Mouse (Mus musculus): ENCODE results near the gene Fgf12. TPM values are rescaled to one million over a fixed set of nuclear protein-coding genes. Genes with fewer than 3 reads are reported as not detected.

The Fgf12 gene
- polyA plus RNA-seq, 1 experiment: 73.5 TPM

GRCm38 (mm10) chr16:28350624-28351023, 402.2 kb downstream of the Fgf12 start:
- Histone ChIP-seq H3K27ac (ENCODE audit: insufficient read depth, low read depth, low read length) (no peak overlapping the region), H3K4me3 (ENCODE audit: insufficient read depth, low read depth, low read length) (no peak overlapping the region), H3K4me1 (ENCODE audit: control insufficient read depth, insufficient read depth, low read length) (0 out of 2 replicates have a peak, but pooled peaks cover 2% of the 10 kb centered on the region)
- TF ChIP-seq POLR2A (IDR thresholded peaks at IDR 0.05; ENCODE audit: insufficient read depth, low read depth, low read length): no peak
- no peak for TF ChIP-seq CTCF (IDR thresholded peaks at IDR 0.05; ENCODE audit: insufficient read depth, low read depth, low read length)
- 50% methylated on average over 2 of the region's 2 CpGs for WGBS

DNA sequence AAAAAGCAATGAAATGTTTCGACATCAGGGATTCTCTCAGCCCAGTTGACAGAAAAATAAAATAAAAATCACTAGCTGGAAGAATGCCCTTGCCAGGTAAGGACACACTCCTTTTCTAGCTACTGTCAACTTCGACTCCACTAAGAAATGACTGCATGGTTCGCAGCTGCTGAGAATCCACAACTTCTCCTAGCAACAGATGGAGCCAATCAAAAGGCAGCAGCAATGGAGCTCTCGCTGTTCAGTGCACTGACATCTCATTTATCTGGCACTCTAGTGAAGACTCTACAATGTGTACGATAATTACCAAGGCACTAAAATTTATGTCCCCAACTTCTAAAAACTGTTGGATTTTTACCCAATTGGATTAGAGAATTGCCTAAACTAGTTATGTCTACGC, 407.5 kb downstream of the Fgf12 start:
- Histone ChIP-seq H3K4me1 (ENCODE audit: control insufficient read depth, insufficient read depth, low read length) (no peaks in the 10 kb centered on the region), H3K4me3 (ENCODE audit: insufficient read depth, low read depth, low read length) (no peak overlapping the region), H3K27ac (ENCODE audit: insufficient read depth, low read depth, low read length) (no peak overlapping the region)
- no peak for TF ChIP-seq CTCF (IDR thresholded peaks at IDR 0.05; ENCODE audit: insufficient read depth, low read depth, low read length)
- 38% methylated on average over 6 of the region's 6 CpGs for WGBS

GRCm38 (mm10) chr16:28337930-28338329, 414.9 kb downstream of the Fgf12 start:
- no peak overlapping the region for H3K27ac ChIP-seq (ENCODE audit: insufficient read depth, low read depth, low read length)
- no peak overlapping the region for H3K4me3 ChIP-seq (ENCODE audit: insufficient read depth, low read depth, low read length)
- 89% methylated on average over 1 of the region's 1 CpGs for WGBS
- no peak for TF ChIP-seq POLR2A (IDR thresholded peaks at IDR 0.05; ENCODE audit: insufficient read depth, low read depth, low read length)
- TF ChIP-seq CTCF (IDR thresholded peaks at IDR 0.05; ENCODE audit: insufficient read depth, low read depth, low read length): no peak
- H3K4me1 ChIP-seq (ENCODE audit: control insufficient read depth, insufficient read depth, low read length): no peaks in the 10 kb centered on the region; the same call in 1 of the 2 replicates

DNA sequence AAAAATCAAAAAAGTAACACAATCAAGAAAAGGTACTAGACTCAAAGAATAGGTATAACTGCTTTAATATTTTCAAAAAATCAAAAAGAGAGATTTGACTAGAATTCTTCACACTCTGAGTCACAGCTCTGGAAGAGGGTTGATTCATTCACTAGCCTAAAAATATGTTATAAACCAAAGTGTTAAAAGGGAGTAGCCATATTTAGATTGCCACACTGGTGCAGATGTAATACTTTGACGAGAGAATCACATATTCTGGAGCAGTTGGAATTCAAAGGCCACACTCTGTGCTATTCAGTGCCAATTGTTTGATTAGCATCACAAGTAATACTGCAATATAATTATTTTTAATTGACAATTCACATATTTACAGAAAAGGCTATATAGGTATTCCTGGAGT, 416.2 kb downstream of the Fgf12 start:
- Histone ChIP-seq H3K4me3 (ENCODE audit: insufficient read depth, low read depth, low read length) (no peak overlapping the region), H3K4me1 (ENCODE audit: control insufficient read depth, insufficient read depth, low read length) (no peaks in the 10 kb centered on the region; the same call in 1 of the 2 replicates), H3K27ac (ENCODE audit: insufficient read depth, low read depth, low read length) (no peak overlapping the region)
- 20% methylated on average over 1 of the region's 1 CpGs for WGBS
- no peak for TF ChIP-seq POLR2A (IDR thresholded peaks at IDR 0.05; ENCODE audit: insufficient read depth, low read depth, low read length)

DNA sequence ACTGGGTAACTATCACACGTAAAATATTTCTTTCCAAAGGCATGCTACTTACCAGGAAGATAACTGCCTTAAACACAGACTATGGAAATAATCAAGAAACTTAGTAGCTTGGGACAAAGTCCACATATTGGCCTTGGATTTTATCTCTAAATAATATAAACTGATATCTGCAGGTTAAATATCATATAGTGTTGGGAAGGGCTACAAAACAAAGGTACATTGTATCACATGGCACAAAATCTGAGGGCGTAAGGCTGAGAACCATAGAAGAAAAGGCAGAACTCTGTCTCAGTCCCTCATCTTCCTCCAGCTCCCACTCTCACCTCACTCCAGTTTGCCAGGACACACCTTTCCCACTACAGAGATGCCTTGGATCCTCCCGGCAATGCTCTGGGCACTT, 417.8 kb downstream of the Fgf12 start:
- Histone ChIP-seq H3K4me3 (ENCODE audit: insufficient read depth, low read depth, low read length) (no peak overlapping the region), H3K4me1 (ENCODE audit: control insufficient read depth, insufficient read depth, low read length) (peaks cover 3% of the 10 kb centered on the region), H3K27ac (ENCODE audit: insufficient read depth, low read depth, low read length) (no peak overlapping the region)
- 89% methylated on average over 3 of the region's 3 CpGs for WGBS
- TF ChIP-seq POLR2A (IDR thresholded peaks at IDR 0.05; ENCODE audit: insufficient read depth, low read depth, low read length) (no peak), CTCF (IDR thresholded peaks at IDR 0.05; ENCODE audit: insufficient read depth, low read depth, low read length) (no peak)

GRCm38 (mm10) chr16:28323576-28323975, 429.3 kb downstream of the Fgf12 start:
- no peak for TF ChIP-seq CTCF (IDR thresholded peaks at IDR 0.05; ENCODE audit: insufficient read depth, low read depth, low read length)
- TF ChIP-seq POLR2A (IDR thresholded peaks at IDR 0.05; ENCODE audit: insufficient read depth, low read depth, low read length): no peak
- H3K27ac ChIP-seq (ENCODE audit: insufficient read depth, low read depth, low read length): no peak overlapping the region
- no peak overlapping the region for H3K4me3 ChIP-seq (ENCODE audit: insufficient read depth, low read depth, low read length)
- WGBS: 57% methylated on average over 3 of the region's 3 CpGs
- H3K4me1 ChIP-seq (ENCODE audit: control insufficient read depth, insufficient read depth, low read length): no peaks in the 10 kb centered on the region

GRCm38 (mm10) chr16:28311618-28312017, 441.2 kb downstream of the Fgf12 start:
- no peak overlapping the region for H3K4me3 ChIP-seq (ENCODE audit: insufficient read depth, low read depth, low read length)
- H3K27ac ChIP-seq (ENCODE audit: insufficient read depth, low read depth, low read length): no peak overlapping the region
- TF ChIP-seq POLR2A (IDR thresholded peaks at IDR 0.05; ENCODE audit: insufficient read depth, low read depth, low read length): no peak
- TF ChIP-seq CTCF (IDR thresholded peaks at IDR 0.05; ENCODE audit: insufficient read depth, low read depth, low read length): no peak
- H3K4me1 ChIP-seq (ENCODE audit: control insufficient read depth, insufficient read depth, low read length): no peaks in the 10 kb centered on the region
- WGBS: 33% methylated on average over 4 of the region's 4 CpGs

DNA sequence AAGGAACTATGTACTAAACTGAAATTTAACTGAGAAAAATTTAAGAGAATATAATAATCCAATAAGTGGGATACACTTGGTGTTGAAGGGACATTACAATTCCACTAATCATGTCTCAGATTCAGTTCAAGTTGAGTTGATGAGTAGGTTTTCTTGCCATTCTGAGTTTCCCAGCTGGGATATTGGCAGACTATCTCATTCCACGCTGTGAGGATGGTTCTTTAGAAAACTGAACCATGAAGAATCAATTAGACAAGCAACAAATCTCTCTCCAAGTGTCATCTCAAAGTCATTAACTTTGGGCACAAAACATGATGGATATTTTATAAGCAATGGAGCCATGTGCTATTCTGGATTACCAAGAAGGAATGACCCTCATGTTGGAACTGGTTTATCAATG, 449.0 kb downstream of the Fgf12 start:
- H3K4me3 ChIP-seq (ENCODE audit: insufficient read depth, low read depth, low read length): no peak overlapping the region
- no peak for TF ChIP-seq POLR2A (IDR thresholded peaks at IDR 0.05; ENCODE audit: insufficient read depth, low read depth, low read length)
- no peak for TF ChIP-seq CTCF (IDR thresholded peaks at IDR 0.05; ENCODE audit: insufficient read depth, low read depth, low read length)
- no peak overlapping the region for H3K27ac ChIP-seq (ENCODE audit: insufficient read depth, low read depth, low read length)
- 49% methylated on average over 1 of the region's 1 CpGs for WGBS
- no peaks in the 10 kb centered on the region for H3K4me1 ChIP-seq (ENCODE audit: control insufficient read depth, insufficient read depth, low read length)

GRCm38 (mm10) chr16:28289689-28290330, 463.1 kb downstream of the Fgf12 start:
- Histone ChIP-seq H3K4me3 (ENCODE audit: insufficient read depth, low read depth, low read length) (no peak overlapping the region), H3K27ac (ENCODE audit: insufficient read depth, low read depth, low read length) (no peak overlapping the region), H3K4me1 (ENCODE audit: control insufficient read depth, insufficient read depth, low read length) (no peaks in the 10 kb centered on the region)
- no peak for TF ChIP-seq CTCF (IDR thresholded peaks at IDR 0.05; ENCODE audit: insufficient read depth, low read depth, low read length)
- no peak for TF ChIP-seq POLR2A (IDR thresholded peaks at IDR 0.05; ENCODE audit: insufficient read depth, low read depth, low read length)
- WGBS: 27% methylated on average over 4 of the region's 4 CpGs

DNA sequence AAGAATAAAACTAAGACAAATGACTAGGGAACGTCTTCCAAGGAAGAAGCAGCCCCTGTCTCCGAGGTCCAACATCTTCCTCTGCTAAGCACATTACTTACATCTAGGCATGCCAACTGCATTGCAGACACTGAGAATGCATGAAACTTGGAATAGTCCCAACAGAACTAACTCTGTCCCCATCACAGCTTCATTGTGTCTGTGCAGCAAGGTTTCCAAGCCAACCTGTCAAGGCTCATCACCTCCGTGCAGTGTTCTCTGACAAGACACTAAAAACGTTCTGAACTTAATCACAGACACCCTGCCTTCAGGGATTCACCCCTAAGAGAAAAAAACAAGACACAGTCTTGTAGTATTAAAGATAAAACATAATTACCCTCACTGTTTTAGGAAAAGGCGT, 495.0 kb downstream of the Fgf12 start:
- Histone ChIP-seq H3K4me1 (ENCODE audit: control insufficient read depth, insufficient read depth, low read length) (no peaks in the 10 kb centered on the region), H3K27ac (ENCODE audit: insufficient read depth, low read depth, low read length) (0 out of 2 replicates have a peak overlapping the region, but pooled peaks have one; percentile 12), H3K4me3 (ENCODE audit: insufficient read depth, low read depth, low read length) (no peak overlapping the region)
- 53% methylated on average over 5 of the region's 5 CpGs for WGBS
- TF ChIP-seq CTCF (IDR thresholded peaks at IDR 0.05; ENCODE audit: insufficient read depth, low read depth, low read length): no peak
- TF ChIP-seq POLR2A (IDR thresholded peaks at IDR 0.05; ENCODE audit: insufficient read depth, low read depth, low read length): no peak
